Mouse (Mus musculus): ENCODE measurements around the gene Fam207a.

Fam207a gene

DNA sequence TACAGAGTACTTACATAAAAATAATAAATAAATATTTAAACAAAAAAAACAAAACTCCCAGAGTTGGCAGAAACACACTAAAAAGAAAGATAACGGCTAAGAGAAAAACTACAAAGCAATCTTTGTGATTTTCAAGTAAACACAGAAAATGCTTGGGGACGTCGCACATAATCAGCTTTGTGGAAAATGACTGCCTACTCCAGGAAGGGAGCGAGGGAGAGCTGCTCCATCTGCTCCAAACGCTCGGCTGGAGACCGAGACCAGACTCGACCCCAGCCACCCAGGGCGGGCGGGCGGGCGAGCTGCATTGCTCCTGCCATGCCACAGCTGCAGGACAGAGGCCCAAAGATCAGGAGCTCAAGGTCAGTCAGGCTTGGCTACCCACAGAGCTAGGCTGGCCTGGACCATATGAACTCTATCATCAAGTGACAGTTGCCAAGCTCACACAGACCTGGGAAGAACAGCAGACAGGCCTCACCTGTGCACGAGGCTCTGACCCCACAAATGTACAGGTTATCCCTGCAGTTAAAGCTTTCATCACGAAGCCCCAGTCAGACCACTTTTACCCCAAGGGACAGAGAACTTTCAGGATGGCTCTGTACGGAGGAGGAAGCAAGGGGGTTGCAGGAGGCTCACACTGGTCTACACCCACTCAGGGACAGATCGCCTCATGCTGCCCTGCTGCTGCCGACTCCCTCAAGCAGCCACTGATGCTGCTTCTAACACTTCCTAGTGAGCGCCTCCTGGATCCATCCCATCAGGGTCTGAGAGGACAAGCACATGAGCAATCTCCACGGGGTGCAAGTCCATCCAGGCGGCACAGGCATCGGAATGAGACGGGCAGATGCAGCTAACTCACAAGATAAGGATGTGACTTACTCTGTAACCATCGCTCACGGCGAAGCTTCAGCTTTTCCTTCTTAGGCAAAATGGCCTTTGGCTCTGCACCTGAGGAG, 12.3 kb downstream of the Fam207a start:
- no peak for DNase-seq (ENCODE audit: low read depth, low spot score)
- Histone ChIP-seq H3K27me3 (ENCODE audit: control insufficient read depth, insufficient read depth, low read length, poor library complexity, severe bottlenecking) (no peaks in the 10 kb centered on the region), H3K36me3 (ENCODE audit: control insufficient read depth, insufficient read depth, low read length, poor library complexity, severe bottlenecking) (peaks cover 5% of the 10 kb centered on the region)

DNA sequence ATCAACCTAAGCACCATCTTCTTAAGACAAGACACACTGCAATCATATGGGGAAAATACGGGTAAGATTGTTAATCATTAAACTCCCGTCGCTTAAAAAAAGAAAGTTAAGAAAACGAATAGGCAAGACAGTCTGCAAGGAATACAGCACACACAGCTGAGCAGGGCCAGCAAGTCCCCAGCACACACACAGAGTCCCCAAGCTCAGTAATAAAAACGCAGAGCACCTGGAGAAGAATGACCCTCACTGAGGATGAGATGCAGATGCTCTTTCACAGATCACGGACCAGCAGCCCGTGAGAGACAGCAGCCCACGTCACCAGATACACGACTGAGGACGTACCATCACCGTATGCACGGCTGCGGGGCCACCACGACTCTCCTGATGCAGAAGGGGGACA, 14.9 kb downstream of the Fam207a start:
- Histone ChIP-seq H3K27me3 (ENCODE audit: control insufficient read depth, insufficient read depth, low read length, poor library complexity, severe bottlenecking) (no peaks in the 10 kb centered on the region), H3K36me3 (ENCODE audit: control insufficient read depth, insufficient read depth, low read length, poor library complexity, severe bottlenecking) (peaks cover 5% of the 10 kb centered on the region)
- DNase-seq (ENCODE audit: low read depth, low spot score): no peak

- no peak for DNase-seq (ENCODE audit: low read depth, low spot score)
- peaks cover 10% of the 10 kb centered on the region for H3K36me3 ChIP-seq (ENCODE audit: control insufficient read depth, insufficient read depth, low read length, poor library complexity, severe bottlenecking)
Observed at GRCm38 (mm10) chr10:77498254-77498653, 17.3 kb downstream of the Fam207a start.

GRCm38 (mm10) chr10:77497185-77497584, 18.4 kb downstream of the Fam207a start:
- peaks cover 8% of the 10 kb centered on the region for H3K36me3 ChIP-seq (ENCODE audit: control insufficient read depth, insufficient read depth, low read length, poor library complexity, severe bottlenecking)

More at GRCm38 (mm10) chr10:77498254-77498653, 17.3 kb downstream of the Fam207a start:
- no peaks in the 10 kb centered on the region for H3K27me3 ChIP-seq (ENCODE audit: control insufficient read depth, insufficient read depth, low read length, poor library complexity, severe bottlenecking)

GRCm38 (mm10) chr10:77492885-77493284, 22.7 kb downstream of the Fam207a start:
- peaks cover 29% of the 10 kb centered on the region for H3K36me3 ChIP-seq (ENCODE audit: control insufficient read depth, insufficient read depth, low read length, poor library complexity, severe bottlenecking)
- no peaks in the 10 kb centered on the region for H3K27me3 ChIP-seq (ENCODE audit: control insufficient read depth, insufficient read depth, low read length, poor library complexity, severe bottlenecking)
- no peak for DNase-seq (ENCODE audit: low read depth, low spot score)

More at GRCm38 (mm10) chr10:77497185-77497584, 18.4 kb downstream of the Fam207a start:
- H3K27me3 ChIP-seq (ENCODE audit: control insufficient read depth, insufficient read depth, low read length, poor library complexity, severe bottlenecking): no peaks in the 10 kb centered on the region
- no peak for DNase-seq (ENCODE audit: low read depth, low spot score)

- H3K27me3 ChIP-seq (ENCODE audit: control insufficient read depth, insufficient read depth, low read length, poor library complexity, severe bottlenecking): no peaks in the 10 kb centered on the region
- DNase-seq (ENCODE audit: low read depth, low spot score): no peak
- H3K36me3 ChIP-seq (ENCODE audit: control insufficient read depth, insufficient read depth, low read length, poor library complexity, severe bottlenecking): peaks cover 35% of the 10 kb centered on the region
Observed at GRCm38 (mm10) chr10:77491585-77491984, 24.0 kb downstream of the Fam207a start.

DNA sequence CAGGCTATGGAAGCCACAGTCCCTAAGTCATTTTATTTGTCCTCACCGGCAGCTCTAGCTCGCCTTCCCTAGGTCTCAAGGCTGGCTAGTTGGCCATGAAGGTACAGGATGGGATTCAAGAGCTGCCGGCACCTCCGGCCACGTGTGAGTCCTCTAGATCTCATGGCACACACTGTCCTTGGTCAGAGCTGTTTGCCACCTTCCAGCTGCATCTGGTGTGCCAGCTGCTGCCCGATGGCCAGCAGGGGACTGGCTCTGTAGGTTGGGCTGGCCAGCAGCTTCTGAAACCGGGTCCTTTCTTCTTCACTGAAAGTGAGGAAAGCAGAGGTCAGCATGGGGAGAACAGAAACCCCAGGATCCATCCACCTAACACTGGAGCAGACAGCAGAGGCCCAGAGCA, 27.4 kb downstream of the Fam207a start:
- Histone ChIP-seq H3K36me3 (ENCODE audit: control insufficient read depth, insufficient read depth, low read length, poor library complexity, severe bottlenecking) (peaks cover 32% of the 10 kb centered on the region), H3K27me3 (ENCODE audit: control insufficient read depth, insufficient read depth, low read length, poor library complexity, severe bottlenecking) (no peaks in the 10 kb centered on the region)
- DNase-seq (ENCODE audit: low read depth, low spot score): no peak

DNA sequence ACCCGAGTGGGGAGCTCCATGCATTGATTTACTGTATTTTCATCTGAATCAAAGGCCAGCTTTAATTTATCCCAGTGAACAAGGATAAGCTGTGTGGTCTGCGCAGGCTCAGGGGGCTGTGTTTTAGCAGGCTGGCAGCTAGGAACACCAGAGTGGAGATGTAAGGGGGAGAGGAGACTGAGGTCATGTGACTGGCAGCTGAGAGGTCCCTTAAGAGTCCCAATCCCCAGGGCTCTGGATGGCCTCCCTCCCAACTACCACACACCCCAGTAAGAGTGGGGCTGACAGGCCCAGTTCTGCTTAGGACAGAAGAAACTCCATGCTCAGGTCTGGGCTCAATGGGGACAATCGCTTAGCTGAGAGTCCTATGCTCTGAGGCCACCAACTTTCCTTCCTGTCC, 29.8 kb downstream of the Fam207a start:
- DNase-seq (ENCODE audit: low read depth, low spot score): no peak
- H3K36me3 ChIP-seq (ENCODE audit: control insufficient read depth, insufficient read depth, low read length, poor library complexity, severe bottlenecking): peaks cover 29% of the 10 kb centered on the region
- H3K27me3 ChIP-seq (ENCODE audit: control insufficient read depth, insufficient read depth, low read length, poor library complexity, severe bottlenecking): no peaks in the 10 kb centered on the region

- DNase-seq (ENCODE audit: low read depth, low spot score): no peak
- no peaks in the 10 kb centered on the region for H3K27me3 ChIP-seq (ENCODE audit: control insufficient read depth, insufficient read depth, low read length, poor library complexity, severe bottlenecking)
- H3K36me3 ChIP-seq (ENCODE audit: control insufficient read depth, insufficient read depth, low read length, poor library complexity, severe bottlenecking): peaks cover 19% of the 10 kb centered on the region
Observed at GRCm38 (mm10) chr10:77484205-77484935, 31.2 kb downstream of the Fam207a start.

DNA sequence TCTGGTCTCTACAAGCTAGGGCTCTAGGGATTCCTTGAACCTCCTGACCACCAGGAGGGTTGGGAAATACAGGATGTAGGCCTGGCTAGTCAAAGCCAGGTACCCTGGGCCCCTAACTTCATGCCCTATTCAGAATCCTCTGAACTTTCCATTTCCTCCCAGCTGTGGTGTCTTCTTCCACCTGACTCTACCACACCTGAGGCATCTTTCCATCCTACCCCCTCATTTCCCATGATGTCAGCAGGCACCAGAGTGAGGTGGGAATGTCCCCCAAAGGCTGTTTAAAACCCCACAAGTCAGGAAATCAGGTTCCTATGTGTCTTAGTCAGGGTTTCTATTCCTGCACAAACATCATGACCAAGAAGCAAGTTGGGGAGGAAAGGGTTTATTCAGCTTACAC, 33.8 kb downstream of the Fam207a start:
- H3K27me3 ChIP-seq (ENCODE audit: control insufficient read depth, insufficient read depth, low read length, poor library complexity, severe bottlenecking): no peaks in the 10 kb centered on the region
- H3K36me3 ChIP-seq (ENCODE audit: control insufficient read depth, insufficient read depth, low read length, poor library complexity, severe bottlenecking): peaks cover 4% of the 10 kb centered on the region; the same call in 1 of the 2 replicates
- DNase-seq (ENCODE audit: low read depth, low spot score): peak; percentile 11

DNA sequence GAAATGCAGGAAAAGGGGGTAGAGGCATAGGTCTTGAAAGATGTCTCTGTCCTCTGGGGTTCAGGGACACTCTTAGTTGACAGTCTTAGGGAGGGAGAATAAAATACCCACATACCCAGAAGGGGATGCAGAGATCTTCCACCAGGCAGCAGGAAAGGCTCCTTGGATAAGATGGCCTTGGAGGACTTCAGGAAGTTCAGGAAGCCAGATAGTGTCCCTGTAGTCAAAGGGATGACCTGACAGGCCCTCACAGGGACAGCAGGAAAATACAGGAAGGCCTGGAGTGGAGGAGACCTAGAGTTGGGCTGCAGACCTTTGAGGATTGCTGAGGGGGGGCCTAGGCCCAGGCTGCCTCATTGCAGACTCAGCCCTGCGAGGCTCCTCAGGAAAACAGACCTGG, 35.6 kb downstream of the Fam207a start:
- H3K27me3 ChIP-seq (ENCODE audit: control insufficient read depth, insufficient read depth, low read length, poor library complexity, severe bottlenecking): no peaks in the 10 kb centered on the region
- no peaks in the 10 kb centered on the region for H3K36me3 ChIP-seq (ENCODE audit: control insufficient read depth, insufficient read depth, low read length, poor library complexity, severe bottlenecking)
- DNase-seq (ENCODE audit: low read depth, low spot score): no peak

GRCm38 (mm10) chr10:77476907-77477306, 38.7 kb downstream of the Fam207a start:
- no peak for DNase-seq (ENCODE audit: low read depth, low spot score)
- no peaks in the 10 kb centered on the region for H3K27me3 ChIP-seq (ENCODE audit: control insufficient read depth, insufficient read depth, low read length, poor library complexity, severe bottlenecking)
- H3K36me3 ChIP-seq (ENCODE audit: control insufficient read depth, insufficient read depth, low read length, poor library complexity, severe bottlenecking): no peaks in the 10 kb centered on the region

DNA sequence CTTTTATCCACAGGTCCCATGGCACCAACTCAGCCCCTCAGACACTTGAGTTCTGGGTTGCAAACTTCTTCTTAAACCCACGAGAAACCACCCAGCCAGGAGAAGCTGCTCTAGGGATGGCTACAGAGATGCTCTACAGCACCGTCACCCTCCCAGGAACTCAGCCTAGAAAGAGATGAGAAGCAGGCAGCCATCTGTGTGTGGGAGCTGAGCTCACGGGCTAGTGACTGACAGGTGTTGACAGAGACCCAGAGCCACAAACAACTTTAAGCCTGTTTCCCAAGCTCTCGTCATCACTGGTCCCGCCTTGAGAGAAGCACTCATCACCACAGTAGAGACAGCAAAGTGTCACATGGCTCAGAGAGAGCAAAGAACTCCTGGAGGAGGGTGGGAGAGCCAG, 43.4 kb downstream of the Fam207a start:
- H3K27me3 ChIP-seq (ENCODE audit: control insufficient read depth, insufficient read depth, low read length, poor library complexity, severe bottlenecking): no peaks in the 10 kb centered on the region

GRCm38 (mm10) chr10:77471512-77471911, 44.1 kb downstream of the Fam207a start:
- DNase-seq (ENCODE audit: low read depth, low spot score): no peak
- no peaks in the 10 kb centered on the region for H3K27me3 ChIP-seq (ENCODE audit: control insufficient read depth, insufficient read depth, low read length, poor library complexity, severe bottlenecking)
- H3K36me3 ChIP-seq (ENCODE audit: control insufficient read depth, insufficient read depth, low read length, poor library complexity, severe bottlenecking): no peaks in the 10 kb centered on the region

More for the DNA sequence above, 43.4 kb downstream of the Fam207a start:
- DNase-seq (ENCODE audit: low read depth, low spot score): no peak
- no peaks in the 10 kb centered on the region for H3K36me3 ChIP-seq (ENCODE audit: control insufficient read depth, insufficient read depth, low read length, poor library complexity, severe bottlenecking)

DNA sequence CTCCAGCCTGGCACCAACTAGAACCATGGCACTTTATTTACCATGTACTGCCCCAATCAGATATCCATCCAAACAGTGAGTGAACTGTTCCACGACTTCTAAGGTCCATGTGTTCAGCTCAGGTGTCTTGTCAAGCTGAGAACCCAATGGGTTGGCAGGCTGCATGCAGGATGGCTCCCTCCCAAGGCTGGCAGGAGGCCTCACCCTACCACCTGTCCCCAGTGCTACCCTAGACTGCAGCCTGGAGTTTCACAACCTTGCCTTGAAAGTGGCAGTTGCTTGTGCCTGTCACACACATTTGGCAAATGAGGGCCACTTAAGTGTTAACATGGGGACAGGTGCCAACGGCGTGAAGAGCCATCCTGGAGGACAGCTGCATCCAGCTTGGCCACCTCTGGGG, 44.8 kb downstream of the Fam207a start:
- Histone ChIP-seq H3K27me3 (ENCODE audit: control insufficient read depth, insufficient read depth, low read length, poor library complexity, severe bottlenecking) (no peaks in the 10 kb centered on the region), H3K36me3 (ENCODE audit: control insufficient read depth, insufficient read depth, low read length, poor library complexity, severe bottlenecking) (no peaks in the 10 kb centered on the region)
- DNase-seq (ENCODE audit: low read depth, low spot score): no peak
